Mouse (Mus musculus) ES-Bruce4 (cell line): ENCODE results near the gene Rnf144b.

Experiments
- CTCF ChIP-seq: IDR thresholded peaks from one replicate; pipeline ENCODE4 v1.8.1; 2011; ENCODE audit warnings: low read depth, low read length
- EP300 ChIP-seq: IDR thresholded peaks from 2 replicates; pipeline ENCODE4 v1.6.1; 2011; ENCODE audit warnings: low read depth, low read length; ENCODE audit not compliant: insufficient read depth
- POLR2A ChIP-seq: IDR thresholded peaks from one replicate; pipeline ENCODE4 v1.8.1; 2011; ENCODE audit warnings: low read length; ENCODE audit not compliant: insufficient read depth

DNA sequence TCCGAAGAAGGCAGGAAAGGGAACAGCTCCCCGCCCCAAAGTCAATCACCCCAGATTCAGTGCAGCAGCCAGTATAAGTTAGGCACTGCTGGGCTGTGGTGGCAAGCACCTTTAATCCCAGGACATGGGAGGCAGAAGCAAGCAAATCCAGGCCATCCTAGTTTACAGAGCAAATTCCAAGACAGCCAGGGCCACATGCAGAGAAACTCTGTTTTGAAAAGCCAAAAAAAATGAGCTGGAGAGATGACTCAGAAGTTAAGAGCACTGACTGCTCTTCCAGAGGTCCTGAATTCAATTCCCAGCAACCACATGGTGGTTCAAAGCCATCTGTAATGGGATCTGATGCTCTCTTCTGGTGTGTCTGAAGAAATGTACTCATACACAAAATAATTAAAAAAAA, 28.7 kb upstream of the Rnf144b start:
- TF ChIP-seq CTCF (no peak), POLR2A (no peak), EP300 (no peak)
